Mouse (Mus musculus) liver, adult 2 months (tissue): ENCODE measurements around the gene Lcn9.

Experiments used
- CTCF ChIP-seq: fragments of 200-500 bp; IDR thresholded peaks from 2 replicates; pipeline ENCODE4 v1.5.1; 2011; ENCODE audit warnings: low read depth, low read length, control low read depth
- POLR2A ChIP-seq: fragments of 200-500 bp; IDR thresholded peaks from 2 replicates; pipeline ENCODE4 v1.6.1; 2011; ENCODE audit warnings: low read length, control low read depth; ENCODE audit not compliant: insufficient read depth; ENCODE audit errors: extremely low read depth

DNA sequence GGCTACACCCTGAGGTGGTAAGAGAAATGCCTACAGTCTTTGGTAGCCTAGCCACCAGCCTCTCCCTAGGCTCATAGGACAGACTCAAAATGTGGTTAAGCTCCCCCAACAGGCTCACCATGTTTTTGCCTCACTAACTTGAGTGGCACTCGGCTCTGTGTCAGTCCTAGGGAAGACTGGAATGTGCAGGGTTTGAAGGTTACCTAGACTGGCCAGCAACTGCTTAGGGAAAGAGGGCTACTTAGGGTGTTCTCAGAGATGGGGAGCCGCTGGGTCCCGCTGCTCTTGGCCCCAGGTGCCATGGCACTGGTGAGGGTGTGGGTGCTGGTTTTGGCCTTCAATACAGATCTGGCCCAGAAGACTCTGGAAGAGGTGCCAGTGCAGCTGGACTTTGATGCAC lies 41.0 kb upstream of the Lcn9 start, which contains the start of gene Gm13539:
- TF ChIP-seq CTCF (no peak), POLR2A (no peak)
